ENCODE assay signal across 9 mouse cellular contexts in the genomic region with DNA sequence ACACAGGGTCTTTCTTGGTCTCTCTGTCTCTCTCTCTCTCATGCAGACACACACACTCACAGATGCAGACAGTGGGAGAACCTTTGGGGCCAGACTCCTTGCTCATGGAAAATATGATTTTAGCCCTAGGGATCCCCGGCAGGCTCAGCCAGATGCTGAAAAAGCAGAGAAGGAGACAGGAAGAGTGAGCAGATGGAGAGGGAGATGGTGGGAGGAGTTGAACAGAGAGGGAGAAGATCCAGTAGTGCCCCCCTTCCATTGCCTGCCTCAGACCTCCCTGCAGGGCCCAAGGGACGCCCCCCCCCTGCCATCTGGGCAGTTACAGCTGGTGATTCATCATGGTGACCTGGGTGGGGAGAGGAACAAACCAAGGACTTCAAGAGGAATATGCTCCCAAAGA. TPM values are rescaled to one million over a fixed set of nuclear protein-coding genes. Genes with fewer than 3 reads are reported as not detected.
DNase-seq lines count a peak whose midpoint lies in the region; ATAC-seq lines count a peak whose summit lies in the region.
"Had no signal": no experiment of that assay in that cellular context is flagged by ENCODE, and none has a peak within 500 bp of the region (broad histone marks: within the 10 kb centered on the region; RNA-seq: fewer than 3 reads in every experiment).

No protein-coding gene starts in this region.

- H3K4me1 ChIP-seq in heart, embryonic 14.5 days (ENCODE audit: control insufficient read depth in 2 of 2, insufficient read depth in 2 of 2, low read length in 2 of 2): peaks cover 33 to 44% of the 10 kb centered on the region in 2 experiments
- H3K4me1 ChIP-seq in limb, embryonic 13.5 days: peaks cover 63% of the 10 kb centered on the region

- peak overlapping the region; percentile 66 to 83 for H3K27ac ChIP-seq in heart, embryonic 14.5 days (replicated peaks in 1 of 2; ENCODE audit: control insufficient read depth in 1 of 2, insufficient read depth in 1 of 2, low read depth in 2 of 2, low read length in 2 of 2)
- H3K27ac ChIP-seq in limb, embryonic 13.5 days: peak overlapping the region; percentile 94

- peak overlapping the region; percentile 41 for H3K4me2 ChIP-seq in heart, embryonic 14.5 days (ENCODE audit: low read length)
- H3K4me2 ChIP-seq in limb, embryonic 13.5 days (replicated peaks): peak overlapping the region; percentile 91

- H3K36me3 ChIP-seq in heart, embryonic 14.5 days (ENCODE audit: control insufficient read depth, insufficient read depth, low read length): peaks cover 51% of the 10 kb centered on the region
- H3K36me3 ChIP-seq in limb, embryonic 13.5 days: peaks cover 73% of the 10 kb centered on the region

- WGBS in heart, embryonic 14.5 days: 45% methylated on average over 2 of the region's 2 CpGs
- 49% methylated on average over 2 of the region's 2 CpGs for WGBS in limb, embryonic 13.5 days

- no peaks in the 10 kb centered on the region for H3K27me3 ChIP-seq in heart, embryonic 14.5 days (ENCODE audit: control insufficient read depth, insufficient read depth, low read length)
- no peaks in the 10 kb centered on the region for H3K27me3 ChIP-seq in limb, embryonic 13.5 days

- no peaks in the 10 kb centered on the region for H3K9me3 ChIP-seq in heart, embryonic 14.5 days (ENCODE audit: control insufficient read depth, low read length)
- no peaks in the 10 kb centered on the region for H3K9me3 ChIP-seq in limb, embryonic 13.5 days

- no peak for DNase-seq in frontal cortex, postnatal 10 days (ENCODE audit: low spot score in 2 of 2)
- DNase-seq in adrenal gland, postnatal 25 days: peak; percentile 23
- DNase-seq in thymus, postnatal 10 days (ENCODE audit: low spot score in 2 of 2): no peak
- no peak for DNase-seq in kidney, postnatal 25 days
- no peak for DNase-seq in kidney, adult 18-20 months

- H3K9ac ChIP-seq in heart, embryonic 14.5 days (ENCODE audit: low read length): peak overlapping the region; percentile 39
- H3K9ac ChIP-seq in limb, embryonic 13.5 days: peak overlapping the region; percentile 56

- peak; percentile 66 for ATAC-seq in frontal cortex, adult (ENCODE audit: low TSS enrichment)
- ATAC-seq in heart, embryonic 14.5 days (ENCODE audit: insufficient number of reproducible peaks, insufficient read depth, low FRiP score, low read depth): no peak
- ATAC-seq in limb, embryonic 13.5 days (ENCODE audit: low FRiP score, low read depth): peak; percentile 64

- no peak overlapping the region for H3K4me3 ChIP-seq in heart, embryonic 14.5 days (ENCODE audit: control insufficient read depth in 1 of 2, insufficient read depth in 1 of 2, low read depth in 1 of 2, low read length in 2 of 2)
- H3K4me3 ChIP-seq in limb, embryonic 13.5 days: peak overlapping the region; percentile 8

RNA-seq across cellular contexts. Expression of gene Igfbp4, which starts 6.6 kb away (rescaled TPM):
- 50.5 and 61.1 TPM in 2 replicates for total RNA-seq in adrenal gland, postnatal 25 days (2021)
- polyA plus RNA-seq in heart, embryonic 14.5 days (2014; fragmentation: Nextera tagmentation; extraction: Ambion mirVana): 315 and 373 TPM in 2 replicates
- 1,212 and 1,268 TPM in 2 replicates for polyA plus RNA-seq in limb, embryonic 13.5 days (2015; fragmentation: Nextera tagmentation; extraction: Ambion mirVana)

RNA-seq across cellular contexts. Expression of gene Top2a, which starts 23.7 kb away (rescaled TPM):
- 28.2 and 39.3 TPM in 2 replicates for total RNA-seq in adrenal gland, postnatal 25 days (2021)
- 169 and 174 TPM in 2 replicates for polyA plus RNA-seq in heart, embryonic 14.5 days (2014; fragmentation: Nextera tagmentation; extraction: Ambion mirVana)
- polyA plus RNA-seq in limb, embryonic 13.5 days (2015; fragmentation: Nextera tagmentation; extraction: Ambion mirVana): 270 and 275 TPM in 2 replicates

RNA-seq across cellular contexts. Expression of gene Tns4, which starts 41.5 kb away (rescaled TPM):
- 0.12 TPM in 1 of 2 replicates, not detected in the other for total RNA-seq in adrenal gland, postnatal 25 days (2021)
- polyA plus RNA-seq in heart, embryonic 14.5 days (2014; fragmentation: Nextera tagmentation; extraction: Ambion mirVana): 0.11 and 0.19 TPM in 2 replicates
- polyA plus RNA-seq in limb, embryonic 13.5 days (2015; fragmentation: Nextera tagmentation; extraction: Ambion mirVana): 0.55 and 1.2 TPM in 2 replicates
- total RNA-seq: hematopoietic stem cell, adult 5-6 weeks had no signal
